Mouse (Mus musculus): Measurements from ENCODE around the gene Ahr.

DNA sequence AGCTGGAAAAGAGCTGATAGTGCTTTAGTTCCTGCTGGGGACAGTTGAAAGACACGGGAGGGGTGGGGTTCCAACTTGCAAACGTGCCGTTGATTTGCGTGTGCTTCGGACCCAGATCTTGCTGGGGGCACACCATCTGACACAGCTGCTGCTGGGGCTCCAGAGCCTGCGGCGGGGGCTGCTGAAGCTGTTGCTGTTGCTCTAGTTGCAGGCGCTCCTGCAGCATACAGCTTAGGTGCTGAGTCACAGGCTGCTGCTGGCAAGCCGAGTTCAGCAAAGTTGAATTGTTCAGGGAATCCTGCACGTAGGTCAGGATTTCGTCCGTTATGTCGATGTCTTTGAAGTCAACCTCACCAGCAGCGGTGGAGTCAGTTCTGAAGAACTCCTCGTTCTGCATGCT, 30.8 kb downstream of the Ahr start:
- TF ChIP-seq CTCF (IDR thresholded peaks at IDR 0.05; ENCODE audit: borderline replicate concordance, insufficient read depth, low read depth, low read length), result no peak
- no peak for TF ChIP-seq POLR2A (IDR thresholded peaks at IDR 0.05; ENCODE audit: borderline replicate concordance, insufficient read depth, low read length)
